Mouse (Mus musculus): ENCODE measurements around the gene Numb. TPM values are rescaled to one million over a fixed set of nuclear protein-coding genes. Genes with fewer than 3 reads are reported as not detected.
A peak's percentile ranks its signal among the peaks of the same experiment; 100 is the strongest.

Gene Numb
- 42.0 and 44.4 TPM in 2 replicates for polyA plus RNA-seq (2012; rRNA removed)

- no peak within 1 kb of the TSS for H3K27ac ChIP-seq (ENCODE audit: control insufficient read depth, insufficient read depth, low read length)
- H3K4me3 ChIP-seq (ENCODE audit: control insufficient read depth, insufficient read depth, low read length) = peak within 1 kb of the TSS; percentile 80
- TF ChIP-seq CTCF (IDR thresholded peaks at IDR 0.05; ENCODE audit: borderline replicate concordance, control insufficient read depth, extremely low read depth, insufficient read depth, low read length, poor library complexity) (no peak), POLR2A (IDR thresholded peaks at IDR 0.05; ENCODE audit: control insufficient read depth, extremely low read depth, insufficient read depth, low read length, poor library complexity) (peak; percentile 83)
- under 1% methylated on average over 63 of the region's 63 CpGs for WGBS
- peak; percentile 97 for DNase-seq
- peaks cover 5% of the 10 kb centered on the region for H3K4me1 ChIP-seq (replicated peaks; ENCODE audit: control insufficient read depth, insufficient read depth, low read length)
- H3K36me3 ChIP-seq (ENCODE audit: control insufficient read depth, insufficient read depth, low read length) = no peaks in the 10 kb centered on the region
- no peaks in the 10 kb centered on the region for H3K27me3 ChIP-seq (ENCODE audit: control insufficient read depth, insufficient read depth, low read length)
Observed at GRCm38 (mm10) chr12:83921535-83922381, at the start of gene Numb. Gene Numb, minus strand, starts transcription at chr12:83921934.

GRCm38 (mm10) chr12:83965235-83965634 is 43.5 kb upstream of the Numb start:
- Histone ChIP-seq H3K27me3 (ENCODE audit: control insufficient read depth, insufficient read depth, low read length) (no peaks in the 10 kb centered on the region), H3K27ac (ENCODE audit: control insufficient read depth, insufficient read depth, low read length) (no peak overlapping the region), H3K4me1 (replicated peaks; ENCODE audit: control insufficient read depth, insufficient read depth, low read length) (no peaks in the 10 kb centered on the region), H3K4me3 (ENCODE audit: control insufficient read depth, insufficient read depth, low read length) (no peak overlapping the region), H3K36me3 (ENCODE audit: control insufficient read depth, insufficient read depth, low read length) (no peaks in the 10 kb centered on the region)
- DNase-seq = no peak
- 94% methylated on average over 7 of the region's 7 CpGs for WGBS
- no peak for TF ChIP-seq POLR2A (IDR thresholded peaks at IDR 0.05; ENCODE audit: control insufficient read depth, extremely low read depth, insufficient read depth, low read length, poor library complexity)
- no peak for TF ChIP-seq CTCF (IDR thresholded peaks at IDR 0.05; ENCODE audit: borderline replicate concordance, control insufficient read depth, extremely low read depth, insufficient read depth, low read length, poor library complexity)

- H3K27me3 ChIP-seq (ENCODE audit: control insufficient read depth, insufficient read depth, low read length) = no peaks in the 10 kb centered on the region
- TF ChIP-seq CTCF (IDR thresholded peaks at IDR 0.05; ENCODE audit: borderline replicate concordance, control insufficient read depth, extremely low read depth, insufficient read depth, low read length, poor library complexity) (no peak), POLR2A (IDR thresholded peaks at IDR 0.05; ENCODE audit: control insufficient read depth, extremely low read depth, insufficient read depth, low read length, poor library complexity) (no peak)
- no peak overlapping the region for H3K4me3 ChIP-seq (ENCODE audit: control insufficient read depth, insufficient read depth, low read length)
- no peak for DNase-seq
- no peaks in the 10 kb centered on the region for H3K36me3 ChIP-seq (ENCODE audit: control insufficient read depth, insufficient read depth, low read length)
- H3K27ac ChIP-seq (ENCODE audit: control insufficient read depth, insufficient read depth, low read length) = no peak overlapping the region
- WGBS = 92% methylated on average over 9 of the region's 9 CpGs
- peaks cover 3% of the 10 kb centered on the region for H3K4me1 ChIP-seq (replicated peaks; ENCODE audit: control insufficient read depth, insufficient read depth, low read length)
Observed at GRCm38 (mm10) chr12:83958278-83958677, 36.5 kb upstream of the Numb start.

GRCm38 (mm10) chr12:83951711-83952575 is 30.2 kb upstream of the Numb start:
- no peak for DNase-seq
- Histone ChIP-seq H3K27ac (ENCODE audit: control insufficient read depth, insufficient read depth, low read length) (no peak overlapping the region), H3K36me3 (ENCODE audit: control insufficient read depth, insufficient read depth, low read length) (0 out of 2 replicates have a peak, but pooled peaks cover 3% of the 10 kb centered on the region), H3K27me3 (ENCODE audit: control insufficient read depth, insufficient read depth, low read length) (no peaks in the 10 kb centered on the region), H3K4me1 (replicated peaks; ENCODE audit: control insufficient read depth, insufficient read depth, low read length) (peaks cover 17% of the 10 kb centered on the region), H3K4me3 (ENCODE audit: control insufficient read depth, insufficient read depth, low read length) (peak overlapping the region; percentile 86)
- 87% methylated on average over 32 of the region's 32 CpGs for WGBS
- no peak for TF ChIP-seq CTCF (IDR thresholded peaks at IDR 0.05; ENCODE audit: borderline replicate concordance, control insufficient read depth, extremely low read depth, insufficient read depth, low read length, poor library complexity)
- no peak for TF ChIP-seq POLR2A (IDR thresholded peaks at IDR 0.05; ENCODE audit: control insufficient read depth, extremely low read depth, insufficient read depth, low read length, poor library complexity)

GRCm38 (mm10) chr12:83950840-83951701 is 29.3 kb upstream of the Numb start:
- WGBS = under 1% methylated on average over 115 of the region's 116 CpGs
- H3K4me1 ChIP-seq (replicated peaks; ENCODE audit: control insufficient read depth, insufficient read depth, low read length) = peaks cover 17% of the 10 kb centered on the region
- peak; percentile 42 for DNase-seq

More at GRCm38 (mm10) chr12:83950840-83951701, 29.3 kb upstream of the Numb start:
- TF ChIP-seq CTCF (IDR thresholded peaks at IDR 0.05; ENCODE audit: borderline replicate concordance, control insufficient read depth, extremely low read depth, insufficient read depth, low read length, poor library complexity) (0 out of 2 replicates have a peak, but pooled peaks have one; percentile 0), POLR2A (IDR thresholded peaks at IDR 0.05; ENCODE audit: control insufficient read depth, extremely low read depth, insufficient read depth, low read length, poor library complexity) (no peak)
- H3K36me3 ChIP-seq (ENCODE audit: control insufficient read depth, insufficient read depth, low read length) = 0 out of 2 replicates have a peak, but pooled peaks cover 3% of the 10 kb centered on the region
- peak overlapping the region; percentile 86 for H3K4me3 ChIP-seq (ENCODE audit: control insufficient read depth, insufficient read depth, low read length)
- H3K27me3 ChIP-seq (ENCODE audit: control insufficient read depth, insufficient read depth, low read length) = no peaks in the 10 kb centered on the region
- no peak overlapping the region for H3K27ac ChIP-seq (ENCODE audit: control insufficient read depth, insufficient read depth, low read length)
